17 mouse cellular contexts compared by ENCODE assay signal in genomic region chr13:31914901-31915587, GRCm38 (mm10).
"Had no signal": no experiment of that assay in that cellular context is flagged by ENCODE, and none has a peak within 500 bp of the region (broad histone marks: within the 10 kb centered on the region; RNA-seq: fewer than 3 reads in every experiment).

No protein-coding gene starts in this region.

- H3K27ac ChIP-seq: gastrocnemius, adult 2 months; heart, adult 2 months; hindbrain, embryonic 10.5 days; hindbrain, embryonic 13.5 days; hindbrain, embryonic 15.5 days; hindbrain, postnatal 0 days; layer of hippocampus, adult 2 months; left cerebral cortex, adult 2 months; limb, embryonic 13.5 days; limb, embryonic 15.5 days; liver, embryonic 12.5 days; liver, embryonic 14.5 days had no signal

- H3K4me1 ChIP-seq: hindbrain, embryonic 13.5 days; liver, embryonic 12.5 days had no signal

- H3K9me3 ChIP-seq: heart, embryonic 10.5 days; heart, embryonic 12.5 days; hindbrain, embryonic 10.5 days; hindbrain, embryonic 13.5 days; hindbrain, embryonic 15.5 days; limb, embryonic 13.5 days; limb, embryonic 15.5 days; liver, embryonic 12.5 days had no signal

- H3K9ac ChIP-seq: heart, embryonic 12.5 days; hindbrain, embryonic 13.5 days; hindbrain, embryonic 15.5 days; limb, embryonic 13.5 days; limb, embryonic 15.5 days; liver, embryonic 12.5 days; liver, embryonic 14.5 days had no signal

- H3K27me3 ChIP-seq: heart, embryonic 12.5 days; hindbrain, embryonic 13.5 days; hindbrain, embryonic 15.5 days; limb, embryonic 15.5 days; liver, embryonic 12.5 days had no signal

- H3K4me3 ChIP-seq: gastrocnemius, adult 2 months; heart, adult 2 months; heart, embryonic 10.5 days; heart, embryonic 12.5 days; hindbrain, embryonic 10.5 days; hindbrain, embryonic 13.5 days; hindbrain, embryonic 15.5 days; layer of hippocampus, adult 2 months; left cerebral cortex, adult 2 months; limb, embryonic 13.5 days; limb, embryonic 15.5 days; liver, embryonic 12.5 days had no signal

- DNase-seq: gastrocnemius, postnatal 10 days; kidney, adult 18-20 months; kidney, adult 8-10 months had no signal

- H3K4me2 ChIP-seq: heart, embryonic 12.5 days; hindbrain, embryonic 13.5 days; hindbrain, embryonic 15.5 days; limb, embryonic 13.5 days; limb, embryonic 15.5 days; liver, embryonic 12.5 days had no signal

- ATAC-seq: hindbrain, postnatal 0 days; liver, embryonic 12.5 days had no signal

- H3K36me3 ChIP-seq: heart, embryonic 10.5 days; heart, embryonic 12.5 days; hindbrain, embryonic 10.5 days; hindbrain, embryonic 13.5 days; hindbrain, embryonic 15.5 days; limb, embryonic 13.5 days; limb, embryonic 15.5 days; liver, embryonic 12.5 days had no signal
